Mouse (Mus musculus) intestine, postnatal 0 days (tissue): ENCODE results near the gene Zfp276. TPM values are rescaled to one million over a fixed set of nuclear protein-coding genes. Genes with fewer than 3 reads are reported as not detected.
"Not testable (repeated sequence)": the region's sequence is repeated elsewhere in the genome, so short reads cannot be mapped to it uniquely, and the experiment has no call there.

ENCODE experiments used
- ATAC-seq: fragments of 200-750 bp; cut with Nextera tagmentation; 2 replicates; pipeline ENCODE4 v1.8.0; 2017; ENCODE audit warnings: mild to moderate bottlenecking, moderate TSS enrichment, moderate library complexity
- H3K27ac ChIP-seq: fragments of 300-500 bp; sonication (generic); 2 replicates; pipeline ENCODE4 v1.5.1; 2014; ENCODE audit warnings: mild to moderate bottlenecking, low read depth, low read length, moderate library complexity
- H3K27me3 ChIP-seq: fragments of 300-500 bp; sonication (generic); replicated peaks from 2 replicates; pipeline ENCODE4 v1.6.1; 2014; ENCODE audit warnings: low read length, mixed read lengths; ENCODE audit not compliant: control insufficient read depth, insufficient read depth
- H3K36me3 ChIP-seq: fragments of 300-500 bp; sonication (generic); 2 replicates; pipeline ENCODE4 v1.6.1; 2014; ENCODE audit warnings: mild to moderate bottlenecking, moderate library complexity; ENCODE audit not compliant: control insufficient read depth, insufficient read depth
- H3K4me1 ChIP-seq: fragments of 300-500 bp; sonication (generic); replicated peaks from 2 replicates; pipeline ENCODE4 v1.6.1; 2014; ENCODE audit warnings: antibody characterized with exemption, low read length, mixed read lengths; ENCODE audit not compliant: control insufficient read depth, insufficient read depth
- H3K4me2 ChIP-seq: fragments of 300-500 bp; sonication (generic); replicated peaks from 2 replicates; pipeline ENCODE4 v1.6.1; 2014; ENCODE audit warnings: low read depth, mild to moderate bottlenecking, moderate library complexity
- H3K4me3 ChIP-seq: fragments of 300-500 bp; sonication (generic); 2 replicates; pipeline ENCODE4 v1.5.1; 2014; ENCODE audit warnings: low read depth, low read length
- H3K9ac ChIP-seq: fragments of 300-500 bp; sonication (generic); 2 replicates; pipeline ENCODE4 v1.6.1; 2014; ENCODE audit warnings: mild to moderate bottlenecking, low read depth, low read length
- H3K9me3 ChIP-seq: fragments of 300-500 bp; sonication (generic); 2 replicates; pipeline ENCODE4 v1.6.1; 2016; ENCODE audit warnings: mixed run types; ENCODE audit not compliant: control insufficient read depth
- CTCF ChIP-seq: sonication (generic); IDR thresholded peaks from 2 replicates; pipeline ENCODE4 v1.5.1; 2016; ENCODE audit warnings: low read depth, mild to moderate bottlenecking, control low read depth, antibody characterized with exemption, moderate library complexity
- WGBS: fragments of 180-500 bp; shearing (Covaris S2); extraction: QIAGEN DNeasy Blood & Tissue Kit; methylation state at CpG from one replicate; pipeline ENCODE4 v1.1.7; 2014; 5-methylcytosine and 5-hydroxymethylcytosine counted together
- polyA plus RNA-seq: library from polyadenylated mRNA; unstranded; fragments of >200 nt; fragmentation: Nextera tagmentation; extraction: Ambion mirVana; gene quantifications from 2 replicates; pipeline ENCODE4 v1.2.1, GENCODE M21; 2015

The Zfp276 gene
- polyA plus RNA-seq, 1 experiment from 2014 or later = 7.2 TPM

DNA sequence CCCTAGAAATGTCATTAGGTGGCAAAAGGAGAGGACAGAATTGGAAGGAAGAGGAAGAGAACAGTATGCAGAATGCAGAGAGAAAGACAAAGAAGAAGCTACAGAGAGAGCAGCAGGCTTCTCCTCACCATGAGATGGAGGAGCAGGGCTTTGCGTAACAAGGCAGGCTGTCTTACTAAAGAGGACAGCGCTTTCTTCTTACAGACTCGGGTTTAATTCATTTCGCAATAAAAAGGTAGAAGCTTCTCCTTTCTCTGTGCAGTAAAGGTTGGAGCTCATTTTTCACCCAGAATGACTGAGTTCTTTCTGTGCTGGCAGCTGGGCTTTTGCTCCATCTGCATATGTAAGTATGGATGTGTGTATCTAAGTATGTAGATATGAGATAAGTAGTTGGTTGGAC lies 25.8 kb downstream of the Zfp276 start:
- 93% methylated on average over 4 of the region's 4 CpGs for WGBS
- no peak for ATAC-seq
- no peak overlapping the region for H3K27ac ChIP-seq
- TF ChIP-seq CTCF = no peak
- no peaks in the 10 kb centered on the region for H3K27me3 ChIP-seq
- H3K4me2 ChIP-seq = no peak overlapping the region
- no peaks in the 10 kb centered on the region for H3K4me1 ChIP-seq
- H3K9ac ChIP-seq = no peak overlapping the region
- no peak overlapping the region for H3K4me3 ChIP-seq
- peaks cover 4% of the 10 kb centered on the region; the same call in 1 of the 2 replicates for H3K36me3 ChIP-seq
- no peaks in the 10 kb centered on the region for H3K9me3 ChIP-seq

DNA sequence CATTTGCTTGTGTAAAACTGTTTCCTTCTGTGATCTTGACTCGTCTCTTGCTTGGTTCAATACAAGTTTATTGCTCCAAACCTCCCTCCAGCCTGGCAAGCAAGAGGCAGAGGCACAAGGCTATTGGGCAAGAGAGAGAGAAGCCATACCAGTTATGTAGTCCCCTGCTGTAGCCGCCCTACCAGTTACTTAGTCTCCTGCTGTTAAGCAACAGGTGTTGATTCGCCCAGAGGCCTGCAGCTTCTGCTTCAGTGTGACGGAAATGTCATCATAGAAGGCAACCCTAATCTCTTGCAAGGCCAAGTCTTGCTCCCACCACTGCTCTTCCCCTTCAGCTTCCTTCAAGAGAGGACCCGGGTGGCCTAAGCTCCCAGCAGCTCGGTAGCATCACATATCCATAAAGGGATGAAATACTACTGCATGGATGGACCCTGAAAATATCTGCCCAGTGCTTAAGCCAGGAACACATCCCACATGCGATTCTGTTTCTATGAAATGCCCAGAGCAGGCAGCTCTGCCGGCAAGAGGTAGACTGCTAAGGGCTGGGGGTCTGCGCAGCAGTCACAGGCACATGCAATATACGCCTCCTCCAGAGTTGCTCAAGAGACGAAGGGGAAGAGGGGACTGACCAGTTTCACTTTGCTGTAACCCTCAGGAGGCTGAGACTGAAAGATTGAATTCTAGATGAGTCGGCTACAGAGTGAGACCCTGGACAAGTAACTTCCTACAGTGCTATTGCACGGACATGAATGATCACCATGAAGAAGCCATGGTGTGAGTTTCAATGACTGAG lies 26.5 kb downstream of the Zfp276 start:
- Histone ChIP-seq H3K4me1 (no peaks in the 10 kb centered on the region), H3K4me3 (no peak overlapping the region), H3K4me2 (no peak overlapping the region), H3K36me3 (peaks cover 4% of the 10 kb centered on the region; the same call in 1 of the 2 replicates), H3K27me3 (no peaks in the 10 kb centered on the region), H3K9ac (no peak overlapping the region), H3K27ac (no peak overlapping the region), H3K9me3 (no peaks in the 10 kb centered on the region)
- WGBS = 89% methylated on average over 13 of the region's 13 CpGs
- no peak for TF ChIP-seq CTCF
- ATAC-seq = no peak

DNA sequence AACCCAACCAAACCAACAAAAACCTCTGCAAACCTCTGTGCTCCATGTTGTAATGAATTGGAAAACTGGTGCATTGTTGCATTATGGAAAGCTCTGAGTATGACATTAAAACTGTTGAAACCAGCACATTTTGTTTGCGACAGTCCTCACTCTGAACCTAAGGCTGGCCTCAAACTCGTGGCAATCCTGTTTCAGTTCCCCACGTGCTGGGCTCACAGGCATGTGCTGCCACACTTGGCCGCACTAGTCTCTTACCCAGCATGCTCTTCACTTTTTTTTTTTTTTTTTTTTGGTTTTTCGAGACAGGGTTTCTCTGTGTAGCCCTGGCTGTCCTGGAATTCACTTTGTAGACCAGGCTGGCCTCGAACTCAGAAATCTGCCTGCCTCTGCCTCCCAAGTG lies 29.0 kb downstream of the Zfp276 start:
- H3K4me3 ChIP-seq, H3K9ac ChIP-seq, H3K27me3 ChIP-seq, H3K4me1 ChIP-seq, H3K27ac ChIP-seq, H3K36me3 ChIP-seq, ATAC-seq, H3K4me2 ChIP-seq, H3K9me3 ChIP-seq: not testable (repeated sequence)
- 92% methylated on average over 4 of the region's 6 CpGs for WGBS

DNA sequence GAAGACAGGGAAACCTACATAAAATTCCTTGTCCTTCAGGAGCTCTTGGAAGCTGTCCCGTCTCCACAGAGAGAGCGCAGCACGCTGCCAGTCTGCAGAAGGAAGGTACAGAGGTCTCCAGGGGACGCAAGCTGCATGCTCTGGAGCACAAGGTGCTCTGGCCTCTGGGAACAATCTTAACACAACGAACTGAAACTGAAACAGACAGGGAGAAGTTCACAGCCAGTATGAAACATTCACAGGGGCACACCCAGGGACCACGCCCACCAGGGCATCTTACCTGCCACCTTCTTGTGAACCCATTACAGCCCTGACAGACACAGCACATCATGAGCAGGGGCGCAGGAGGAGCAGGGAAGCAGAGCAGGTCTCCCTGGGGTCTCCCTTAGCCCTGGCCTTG lies 30.0 kb downstream of the Zfp276 start:
- ATAC-seq = peak; percentile 33; the same call in 1 of the 2 replicates
- no peak overlapping the region for H3K4me2 ChIP-seq
- no peak overlapping the region for H3K9ac ChIP-seq
- 68% methylated on average over 7 of the region's 7 CpGs for WGBS
- H3K36me3 ChIP-seq = peaks cover 7% of the 10 kb centered on the region; the same call in 1 of the 2 replicates
- no peaks in the 10 kb centered on the region for H3K27me3 ChIP-seq
- H3K4me3 ChIP-seq = no peak overlapping the region
- no peak for TF ChIP-seq CTCF
- H3K9me3 ChIP-seq = no peaks in the 10 kb centered on the region
- H3K27ac ChIP-seq = no peak overlapping the region
- H3K4me1 ChIP-seq = no peaks in the 10 kb centered on the region

DNA sequence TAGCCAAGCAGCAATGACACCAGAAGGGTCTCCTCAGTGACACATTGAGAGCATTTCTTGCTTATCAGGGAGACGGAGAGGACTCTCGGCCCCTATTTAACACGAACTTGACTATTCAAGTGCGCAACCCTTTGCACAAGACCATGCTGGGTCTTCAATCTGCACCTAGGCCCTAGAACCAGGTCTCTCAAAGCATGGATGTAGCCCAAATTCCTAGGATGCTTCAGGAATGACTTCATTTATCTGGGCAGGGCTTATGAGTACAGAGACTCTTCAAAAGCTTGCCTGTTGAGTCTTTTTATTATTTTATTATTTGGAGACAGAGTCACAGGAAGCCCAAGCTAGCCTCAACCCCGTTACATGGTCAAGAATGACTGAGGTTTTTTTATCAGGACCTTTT lies 30.5 kb downstream of the Zfp276 start:
- H3K27me3 ChIP-seq = no peaks in the 10 kb centered on the region
- peaks cover 7% of the 10 kb centered on the region; the same call in 1 of the 2 replicates for H3K36me3 ChIP-seq
- H3K4me2 ChIP-seq = no peak overlapping the region
- H3K9me3 ChIP-seq = no peaks in the 10 kb centered on the region
- no peak overlapping the region for H3K27ac ChIP-seq
- WGBS = 85% methylated on average over 5 of the region's 5 CpGs
- H3K9ac ChIP-seq = no peak overlapping the region
- TF ChIP-seq CTCF = no peak
- H3K4me1 ChIP-seq = no peaks in the 10 kb centered on the region
- H3K4me3 ChIP-seq = no peak overlapping the region
- ATAC-seq = no peak

DNA sequence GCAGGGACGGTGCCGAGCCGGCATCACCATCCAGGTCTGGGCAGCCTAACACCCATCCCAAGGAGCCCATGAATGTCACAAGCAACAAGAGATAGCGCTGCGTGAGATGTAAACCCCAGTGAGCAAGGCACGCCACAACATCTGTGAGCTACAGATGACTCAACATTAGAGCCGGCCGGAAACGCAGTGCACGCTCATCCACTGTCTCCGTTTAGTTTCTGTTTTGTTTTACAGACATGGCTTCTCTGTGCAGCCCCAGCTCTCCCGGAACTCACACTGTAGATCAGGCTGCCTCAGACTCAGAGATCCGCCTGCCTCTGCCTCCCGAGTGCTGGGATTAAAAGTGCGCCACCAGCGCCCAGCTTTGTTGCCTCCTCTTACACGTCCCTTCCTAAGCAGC lies 33.4 kb downstream of the Zfp276 start:
- no peak for ATAC-seq
- TF ChIP-seq CTCF = no peak
- H3K27me3 ChIP-seq = no peaks in the 10 kb centered on the region
- H3K4me1 ChIP-seq = no peaks in the 10 kb centered on the region
- H3K36me3 ChIP-seq = peaks cover 7% of the 10 kb centered on the region; the same call in 1 of the 2 replicates
- no peak overlapping the region for H3K27ac ChIP-seq
- H3K9me3 ChIP-seq = no peaks in the 10 kb centered on the region
- H3K4me2 ChIP-seq = no peak overlapping the region
- WGBS = 93% methylated on average over 17 of the region's 17 CpGs
- H3K4me3 ChIP-seq = no peak overlapping the region
- H3K9ac ChIP-seq = no peak overlapping the region
